Mouse (Mus musculus): ENCODE measurements at regions not wholly inside any gene's neighbourhood (a gene's known extent, or its start where the extent isn't known, plus 50 kb on each side); places are given as distances from the start of the nearest gene placed in this dataset.
A peak's percentile ranks its signal among the peaks of the same experiment; 100 is the strongest.

GRCm38 (mm10) chr6:51162208-51163082, 270.0 kb upstream of the Nfe2l3 start:
- DNase-seq (ENCODE audit: low spot score in 2 of 2), result no peak

GRCm38 (mm10) chr6:51163266-51163665, 269.2 kb upstream of the Nfe2l3 start:
- no peak for DNase-seq (ENCODE audit: low spot score in 2 of 2)

- DNase-seq (ENCODE audit: low spot score in 2 of 2), result no peak
Observed at GRCm38 (mm10) chr6:51163882-51164281, 268.6 kb upstream of the Nfe2l3 start.

- no peak for DNase-seq (ENCODE audit: low spot score in 2 of 2)
Observed at GRCm38 (mm10) chr6:51167028-51167427, 265.4 kb upstream of the Nfe2l3 start.

- peak; percentile 46 to 76 for DNase-seq (ENCODE audit: low spot score in 2 of 2)
Observed at GRCm38 (mm10) chr6:51168048-51168447, 264.4 kb upstream of the Nfe2l3 start.

- DNase-seq (ENCODE audit: low spot score in 2 of 2), result no peak
Observed at GRCm38 (mm10) chr6:51168775-51169695, 263.4 kb upstream of the Nfe2l3 start.

- no peak for DNase-seq (ENCODE audit: low spot score in 2 of 2)
Observed at GRCm38 (mm10) chr6:51169971-51170411, 262.5 kb upstream of the Nfe2l3 start.

GRCm38 (mm10) chr6:51170414-51170813, 262.1 kb upstream of the Nfe2l3 start:
- DNase-seq (ENCODE audit: low spot score in 2 of 2), result no peak

GRCm38 (mm10) chr6:51170871-51171270, 261.6 kb upstream of the Nfe2l3 start:
- DNase-seq (ENCODE audit: low spot score in 2 of 2), result no peak

GRCm38 (mm10) chr6:51171761-51172160, 260.7 kb upstream of the Nfe2l3 start:
- no peak for DNase-seq (ENCODE audit: low spot score in 2 of 2)

GRCm38 (mm10) chr6:51172331-51172791, 260.1 kb upstream of the Nfe2l3 start:
- no peak for DNase-seq (ENCODE audit: low spot score in 2 of 2)

GRCm38 (mm10) chr6:51172856-51173619, 259.4 kb upstream of the Nfe2l3 start:
- peak; percentile 34 to 63 for DNase-seq (ENCODE audit: low spot score in 2 of 2)

- no peak for DNase-seq (ENCODE audit: low spot score in 2 of 2)
Observed at GRCm38 (mm10) chr6:51173620-51174442, 258.6 kb upstream of the Nfe2l3 start.

GRCm38 (mm10) chr6:51174443-51175021, 257.9 kb upstream of the Nfe2l3 start:
- DNase-seq (ENCODE audit: low spot score in 2 of 2), result no peak

- DNase-seq (ENCODE audit: low spot score in 2 of 2), result no peak
Observed at GRCm38 (mm10) chr6:51175616-51176590, 256.6 kb upstream of the Nfe2l3 start.

- no peak for DNase-seq (ENCODE audit: low spot score in 2 of 2)
Observed at GRCm38 (mm10) chr6:51176791-51177433, 255.6 kb upstream of the Nfe2l3 start.

- DNase-seq (ENCODE audit: low spot score in 2 of 2), result no peak
Observed at GRCm38 (mm10) chr6:51177701-51178060, 254.8 kb upstream of the Nfe2l3 start.

- DNase-seq (ENCODE audit: low spot score in 2 of 2), result peak; percentile 31 to 49
Observed at GRCm38 (mm10) chr6:51178061-51178791, 254.2 kb upstream of the Nfe2l3 start.
